Mouse (Mus musculus): ENCODE measurements around the gene Dpp6.
A peak's percentile ranks its signal among the peaks of the same experiment; 100 is the strongest.

The Dpp6 gene

DNA sequence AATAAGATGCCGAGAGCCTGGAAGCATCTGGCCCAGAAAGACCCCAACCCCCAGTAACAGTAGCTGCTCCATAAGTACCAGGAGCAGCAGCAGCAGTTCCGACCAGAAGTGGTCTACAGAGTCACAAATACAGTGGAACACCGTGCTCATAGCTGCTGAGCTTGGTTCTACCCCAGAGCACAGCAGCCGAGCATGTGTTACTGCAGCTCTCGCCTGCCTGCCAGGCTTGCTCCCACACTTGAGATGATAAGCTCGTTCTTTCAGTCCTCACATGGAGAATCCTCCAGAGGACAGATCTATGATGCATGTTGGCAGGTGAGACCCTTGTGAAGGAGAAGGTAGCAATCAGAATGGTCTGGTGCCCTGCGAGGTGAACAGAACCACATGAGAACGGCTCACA, 474.4 kb downstream of the Dpp6 start:
- no peak for DNase-seq (ENCODE audit: low spot score)

DNA sequence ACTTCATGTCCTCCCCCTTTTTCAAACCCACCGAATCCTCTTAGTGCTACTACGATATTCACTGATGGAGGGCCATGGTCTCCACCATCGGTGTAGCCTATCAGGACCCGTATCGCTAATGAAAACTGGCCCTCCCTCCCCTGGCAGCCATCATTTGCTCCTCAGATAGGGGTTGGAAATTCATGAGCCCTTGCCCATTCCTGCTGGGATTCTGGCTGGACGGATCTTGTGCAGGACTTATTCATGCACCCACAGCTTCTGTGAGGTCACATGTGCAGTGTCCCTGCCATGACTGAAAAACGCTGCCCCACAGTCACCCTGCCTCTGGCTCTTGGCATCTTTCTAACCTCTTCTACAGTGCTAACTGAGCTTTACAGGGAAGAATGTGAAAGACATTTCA, 475.2 kb downstream of the Dpp6 start:
- no peak for DNase-seq (ENCODE audit: low spot score)

DNA sequence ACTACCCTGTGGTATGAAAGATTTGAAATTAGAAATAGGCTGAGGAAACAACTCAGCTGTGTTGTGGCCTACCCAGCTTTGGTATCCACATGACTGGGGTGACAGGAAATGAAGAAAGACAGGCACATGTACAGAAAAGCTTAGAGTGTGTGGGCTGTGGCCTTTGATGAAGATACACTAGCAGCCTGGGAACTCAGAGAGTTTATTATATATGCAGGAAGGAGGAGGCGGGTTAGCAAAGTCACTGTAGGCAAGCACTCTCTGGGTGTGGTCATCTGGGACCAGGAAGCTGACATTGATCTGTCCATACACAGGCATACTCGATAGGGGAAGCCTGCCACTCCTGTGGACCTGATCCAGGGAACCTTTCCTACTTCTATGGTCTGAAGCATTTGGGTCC, 487.1 kb downstream of the Dpp6 start:
- peak; percentile 76 for DNase-seq (ENCODE audit: low spot score)

DNA sequence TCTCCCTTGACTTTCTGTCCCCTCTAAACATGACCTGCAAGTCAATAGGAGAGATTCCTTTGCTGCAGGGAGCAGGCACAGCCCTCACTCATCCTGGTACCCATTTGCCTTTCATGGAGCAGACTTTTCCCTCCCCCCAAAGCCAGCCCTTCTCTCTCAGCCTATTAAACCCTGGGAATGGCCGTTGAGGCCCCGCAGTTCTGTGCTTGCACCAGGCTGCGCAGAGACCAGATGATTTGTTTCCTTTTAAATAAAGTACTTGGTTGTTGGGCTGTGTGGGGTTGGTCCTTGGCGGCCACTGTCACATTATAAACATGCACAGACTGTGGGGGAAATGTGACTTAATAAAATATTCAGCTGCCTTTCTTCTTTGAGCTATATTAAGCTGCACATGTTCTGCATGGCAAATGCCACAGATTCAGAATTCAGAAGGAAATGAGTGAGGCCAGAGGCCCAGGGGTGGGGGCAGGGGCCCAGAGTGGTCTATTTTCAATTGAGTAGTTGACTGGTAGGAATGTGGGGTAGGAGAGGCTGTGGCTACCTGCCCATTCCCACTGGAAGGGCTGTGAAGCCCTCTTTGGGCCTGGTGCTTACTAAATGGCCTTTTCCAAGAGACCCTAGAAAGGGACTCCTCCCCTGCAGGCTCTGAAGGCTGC, 489.6 kb downstream of the Dpp6 start:
- no peak for DNase-seq (ENCODE audit: low spot score)

DNA sequence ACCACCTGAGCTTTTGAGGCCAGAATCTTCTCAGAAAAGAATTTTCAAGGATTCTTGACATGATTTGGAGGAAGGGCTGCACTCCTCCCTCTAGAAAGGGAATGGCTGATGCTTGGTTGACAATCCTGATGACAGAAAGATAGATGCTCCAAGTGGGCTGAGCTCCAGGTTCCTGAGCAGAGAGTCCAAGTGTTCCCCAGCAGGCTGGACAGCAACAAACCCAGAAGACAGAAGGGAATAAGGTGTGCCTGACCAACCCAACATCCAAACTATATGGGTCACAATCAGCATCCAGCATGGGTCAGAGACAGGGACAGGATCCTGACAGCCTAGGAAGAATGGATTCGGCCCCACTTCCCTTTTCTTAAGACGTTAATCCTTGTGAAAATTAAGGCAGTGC, 493.2 kb downstream of the Dpp6 start:
- no peak for DNase-seq (ENCODE audit: low spot score)

DNA sequence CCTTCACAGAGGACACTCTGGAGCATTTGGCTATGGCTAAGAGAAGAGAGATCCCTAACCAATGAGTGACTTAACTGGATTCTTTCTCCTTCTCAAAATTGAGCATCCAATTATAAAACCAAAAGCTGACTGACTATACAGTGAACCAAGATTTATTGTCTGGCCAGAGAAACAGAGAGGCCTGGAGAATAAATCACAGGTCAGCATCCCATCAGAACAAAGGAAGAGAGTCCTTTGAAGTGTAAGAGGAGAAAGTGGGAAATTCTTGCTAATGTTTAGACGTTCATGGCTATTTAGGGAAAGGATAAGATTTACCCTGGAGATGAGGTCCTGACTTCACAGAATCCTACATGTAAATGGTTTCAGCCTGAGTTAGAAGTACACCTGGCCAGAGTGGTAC, 499.7 kb downstream of the Dpp6 start:
- no peak for DNase-seq (ENCODE audit: low spot score)

DNA sequence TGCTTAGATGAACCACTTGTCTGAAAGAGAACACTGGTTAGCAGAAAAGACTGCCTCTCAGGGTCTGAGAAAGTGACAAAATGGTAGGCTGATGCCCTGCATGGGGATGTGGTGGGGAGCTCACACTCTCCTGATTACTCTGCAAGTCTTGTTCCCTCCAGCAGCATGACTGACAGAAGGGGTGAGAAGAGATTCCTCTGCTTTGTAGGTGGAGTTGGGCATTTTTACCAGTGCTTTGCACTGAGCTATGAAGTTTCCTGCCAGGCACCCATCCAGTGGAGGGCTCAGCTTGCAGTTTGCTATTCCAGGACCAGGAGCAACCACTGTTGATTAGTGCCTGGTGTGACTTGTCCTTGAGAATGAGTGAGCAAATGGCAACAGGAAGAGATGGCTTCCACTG, 500.3 kb downstream of the Dpp6 start:
- DNase-seq (ENCODE audit: low spot score), result no peak

DNA sequence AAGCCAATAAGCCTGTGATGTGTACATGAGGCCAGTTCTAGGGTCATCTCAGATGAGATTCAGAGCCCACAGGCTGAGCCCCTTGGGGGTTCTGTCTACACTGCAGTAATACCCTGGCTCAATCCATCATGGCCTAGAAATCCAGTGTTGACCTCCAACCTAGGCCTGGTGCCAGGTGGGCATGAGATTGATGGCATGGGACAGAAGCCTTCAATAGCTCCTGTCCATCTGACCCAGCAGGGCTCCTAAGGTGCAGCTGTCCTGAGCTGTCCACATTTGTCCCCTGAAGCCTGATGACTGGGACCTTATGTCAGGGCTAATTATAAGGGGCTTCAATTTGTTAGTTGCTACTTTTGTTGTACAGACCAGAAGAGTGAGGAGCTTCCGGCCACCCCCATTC, 500.8 kb downstream of the Dpp6 start:
- no peak for DNase-seq (ENCODE audit: low spot score)

DNA sequence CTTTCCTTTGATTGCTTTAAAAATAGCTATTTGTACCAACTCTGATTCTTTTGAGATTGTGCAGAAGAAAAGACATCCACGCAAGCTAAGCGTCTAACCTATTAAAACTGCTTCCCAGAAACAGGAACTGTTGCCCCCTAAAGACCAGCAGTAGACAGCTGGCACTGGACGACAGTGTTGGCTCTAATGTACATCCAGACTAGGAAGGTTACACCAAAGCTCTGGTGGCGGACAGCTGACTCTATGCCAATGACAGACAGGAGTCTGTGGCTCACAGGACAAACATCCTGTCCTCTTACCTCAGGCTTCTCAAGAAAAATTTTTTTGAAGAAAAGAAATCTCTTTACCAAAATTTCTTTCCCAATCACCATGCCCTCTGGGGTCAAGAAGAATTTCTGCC, 502.7 kb downstream of the Dpp6 start:
- DNase-seq (ENCODE audit: low spot score), result no peak

DNA sequence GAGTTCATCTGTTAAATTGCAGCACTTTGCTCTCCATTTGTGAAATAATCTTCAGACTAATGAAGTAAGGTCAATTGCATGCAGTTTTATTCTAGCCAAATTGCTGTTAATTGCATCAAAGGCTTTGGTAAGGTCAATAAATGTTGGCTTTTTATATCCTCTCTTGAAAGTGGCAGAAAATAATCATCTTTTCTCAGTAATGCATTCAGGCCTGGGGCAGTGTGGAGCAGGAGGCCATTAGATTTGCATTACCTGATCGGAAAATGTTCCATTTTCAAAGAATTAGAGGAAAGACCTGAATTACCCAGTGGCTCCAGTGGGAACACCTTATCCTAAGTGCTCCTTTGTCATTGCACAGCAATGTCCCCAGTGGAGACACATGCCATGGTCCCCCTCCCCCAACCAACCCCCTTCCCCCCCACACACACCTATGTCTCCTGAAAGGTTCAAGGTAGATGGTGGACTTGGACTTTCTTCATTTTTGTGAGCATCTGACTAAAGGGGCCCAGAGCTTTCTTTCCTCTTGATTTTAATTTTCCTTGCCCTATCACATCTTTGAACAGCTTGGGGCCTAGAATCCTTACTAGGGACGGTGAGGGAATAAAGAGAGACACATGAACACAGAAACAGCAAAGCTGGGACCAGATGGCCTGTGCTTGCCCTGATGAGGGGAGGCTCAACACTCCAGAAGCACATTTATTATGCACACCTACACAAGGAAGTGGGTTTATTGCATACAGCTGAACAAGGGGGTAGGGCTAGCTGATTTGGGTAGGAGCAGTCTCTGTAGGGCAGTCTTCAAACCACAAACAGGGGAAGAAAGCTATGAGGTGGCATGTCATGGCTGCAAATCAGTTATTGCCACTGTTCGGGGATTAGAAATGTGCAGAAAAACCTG, 506.1 kb downstream of the Dpp6 start:
- DNase-seq (ENCODE audit: low spot score), result no peak

DNA sequence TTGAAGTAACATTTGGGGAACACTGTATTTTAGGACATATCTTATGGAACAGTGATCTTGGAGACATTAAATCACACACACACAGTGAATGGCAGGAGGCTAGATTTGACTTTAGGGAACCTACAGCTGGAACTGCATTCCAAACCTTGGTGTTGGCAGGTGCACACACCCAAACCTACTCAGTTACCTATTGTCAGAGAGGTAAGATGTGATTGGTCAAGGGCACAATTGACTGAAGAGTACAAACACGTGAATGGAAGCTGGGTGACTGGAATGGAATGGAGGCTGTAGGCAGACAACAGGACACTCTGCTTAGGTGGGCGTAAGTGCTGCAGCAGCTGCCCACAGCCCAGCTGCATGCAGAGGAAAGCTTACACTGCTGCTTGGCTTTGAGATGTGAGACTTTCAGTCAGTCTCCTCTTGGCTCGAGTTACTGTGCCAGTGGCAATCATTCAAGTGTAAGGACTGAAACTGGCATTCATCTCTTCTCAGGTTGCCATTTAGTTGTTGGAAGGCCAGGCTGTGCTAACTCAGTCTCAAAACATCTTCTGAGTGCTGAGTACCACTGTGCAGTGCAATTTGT, 507.4 kb downstream of the Dpp6 start:
- no peak for DNase-seq (ENCODE audit: low spot score)

DNA sequence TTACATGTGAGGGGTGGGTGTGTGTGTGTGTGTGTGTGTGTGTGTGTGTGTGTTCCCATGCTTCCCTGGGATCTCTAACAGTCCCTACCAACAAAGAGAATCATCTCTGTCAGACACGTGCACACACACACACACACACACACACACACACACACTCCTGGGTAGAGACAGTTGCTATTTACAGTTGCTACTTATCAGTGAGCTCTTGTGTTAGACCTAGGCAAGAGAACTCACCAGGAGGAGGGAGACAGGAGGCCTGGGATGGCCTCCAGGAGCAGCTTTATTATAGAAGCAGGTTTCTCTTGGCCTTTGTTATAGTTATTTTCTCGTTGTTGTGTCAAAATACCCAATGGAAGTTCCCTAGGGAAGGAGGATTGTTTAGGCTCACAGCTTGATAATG, 519.7 kb downstream of the Dpp6 start:
- DNase-seq (ENCODE audit: low spot score), result no peak

DNA sequence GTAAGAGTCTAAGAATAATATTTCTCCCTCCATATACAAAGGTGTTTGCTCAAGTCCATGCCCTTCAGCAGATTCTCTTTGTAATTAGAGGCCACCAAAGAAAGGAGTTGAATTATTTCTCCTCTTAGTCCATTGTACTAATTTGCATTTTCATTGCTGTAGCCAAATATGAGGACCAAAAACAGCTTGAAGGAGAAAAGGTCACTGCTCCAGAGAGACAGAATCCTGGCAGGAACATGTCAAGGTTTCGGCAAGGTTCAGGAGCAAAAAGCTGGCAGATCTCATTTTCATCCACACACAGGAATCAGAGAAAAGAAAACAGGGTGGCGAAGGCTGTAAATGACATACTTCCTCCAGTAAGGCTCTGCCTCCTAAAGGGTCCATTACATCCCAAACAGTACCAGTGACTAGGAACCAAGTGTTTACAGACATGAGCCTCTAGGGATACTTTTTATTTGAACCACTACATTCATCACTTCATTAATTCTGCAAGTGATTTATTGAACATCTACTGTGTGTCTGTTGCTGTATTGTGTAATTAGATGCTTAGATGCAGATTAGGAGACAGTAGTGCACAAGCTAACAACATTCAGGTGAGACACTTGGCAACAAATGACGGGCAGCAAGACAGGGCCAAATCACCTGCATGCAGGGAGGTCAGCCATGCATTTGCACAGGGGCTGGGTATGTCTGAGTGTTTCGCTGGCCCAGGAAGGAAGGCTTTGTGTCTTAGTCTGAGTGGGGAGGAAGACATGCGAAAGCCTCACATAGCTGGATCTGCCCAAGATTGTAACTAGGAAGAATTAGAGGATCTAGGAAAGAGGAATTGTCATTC, 522.4 kb downstream of the Dpp6 start:
- no peak for DNase-seq (ENCODE audit: low spot score)

DNA sequence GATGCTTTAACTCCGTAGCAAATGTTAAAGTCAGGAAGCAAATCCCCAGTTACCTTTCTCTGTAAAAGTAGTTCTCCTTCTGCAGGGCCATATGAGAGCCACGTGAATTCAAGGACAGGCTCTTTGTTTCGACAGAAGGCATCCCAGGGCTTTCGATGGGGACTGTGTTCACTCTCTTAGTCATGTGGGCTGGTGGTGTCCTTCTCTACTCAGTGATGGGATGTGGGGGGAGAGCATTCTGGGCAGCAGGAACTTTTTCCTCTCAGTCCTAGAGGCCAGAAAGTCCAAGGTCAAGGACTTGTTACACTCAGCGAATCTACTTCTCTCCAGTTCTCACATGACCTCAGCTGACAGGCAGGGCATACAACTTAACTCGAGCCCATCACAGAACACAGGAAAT, 525.3 kb downstream of the Dpp6 start:
- DNase-seq (ENCODE audit: low spot score), result no peak

DNA sequence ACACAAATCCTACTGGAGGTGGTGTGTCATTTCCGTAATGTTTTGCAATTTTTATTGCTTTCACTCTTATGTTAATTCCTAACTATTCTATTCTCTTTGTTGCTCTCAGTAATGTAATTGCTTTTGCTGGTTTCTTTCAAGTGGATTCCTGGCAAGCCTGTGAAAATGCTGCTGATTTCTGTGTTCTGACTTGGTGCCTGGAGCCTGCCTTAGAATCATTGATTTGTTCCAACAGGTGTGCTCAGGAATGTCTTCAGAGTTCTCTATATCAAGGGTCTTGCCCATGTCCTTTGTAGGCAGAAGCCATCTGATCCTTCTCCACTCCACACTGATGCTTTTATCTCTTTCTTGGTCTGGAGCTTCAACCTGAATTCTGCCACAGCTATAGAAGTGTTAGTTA, 526.6 kb downstream of the Dpp6 start:
- DNase-seq (ENCODE audit: low spot score), result no peak

DNA sequence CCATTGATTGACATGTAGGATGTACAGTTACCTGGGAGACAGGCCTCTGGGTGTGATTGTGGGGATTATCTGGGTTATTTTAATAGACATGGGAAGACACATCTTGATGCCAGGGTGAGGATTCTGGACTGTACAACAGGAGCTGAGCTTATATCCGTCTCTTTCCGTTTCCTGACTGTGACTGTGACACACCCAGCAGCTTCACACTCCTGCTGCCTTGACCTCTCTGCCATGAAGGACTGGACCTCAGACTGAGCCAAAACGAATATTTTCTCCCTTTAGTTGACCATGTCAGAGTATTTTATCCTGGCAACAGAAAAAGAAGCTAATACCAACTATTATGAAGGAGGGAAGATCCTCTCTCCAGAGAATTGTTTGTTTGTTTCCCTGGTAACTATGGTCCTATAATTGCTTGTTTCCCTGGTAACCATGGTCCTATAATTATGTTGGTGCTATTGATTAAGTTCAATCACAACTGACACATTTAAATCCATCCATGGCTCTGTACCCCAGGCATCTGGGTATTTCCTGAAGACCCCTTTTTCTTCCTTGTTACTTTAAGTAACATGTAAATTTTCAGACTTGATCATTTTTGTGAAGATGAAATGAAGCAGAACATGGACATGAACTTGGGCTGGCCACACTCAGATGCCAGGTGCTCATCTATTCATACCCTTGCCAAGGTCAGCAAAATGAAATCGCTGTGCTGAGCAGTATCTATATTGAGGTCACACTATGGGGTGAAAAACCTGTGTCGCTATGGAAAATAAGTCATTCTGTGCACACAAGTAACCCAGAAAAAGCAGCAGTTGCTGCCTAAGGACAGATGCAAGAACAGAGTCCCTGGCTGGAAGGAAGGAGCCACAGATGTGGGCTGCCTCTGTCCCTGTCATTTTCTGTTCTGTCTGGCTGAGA, 531.4 kb downstream of the Dpp6 start:
- DNase-seq (ENCODE audit: low spot score), result no peak

DNA sequence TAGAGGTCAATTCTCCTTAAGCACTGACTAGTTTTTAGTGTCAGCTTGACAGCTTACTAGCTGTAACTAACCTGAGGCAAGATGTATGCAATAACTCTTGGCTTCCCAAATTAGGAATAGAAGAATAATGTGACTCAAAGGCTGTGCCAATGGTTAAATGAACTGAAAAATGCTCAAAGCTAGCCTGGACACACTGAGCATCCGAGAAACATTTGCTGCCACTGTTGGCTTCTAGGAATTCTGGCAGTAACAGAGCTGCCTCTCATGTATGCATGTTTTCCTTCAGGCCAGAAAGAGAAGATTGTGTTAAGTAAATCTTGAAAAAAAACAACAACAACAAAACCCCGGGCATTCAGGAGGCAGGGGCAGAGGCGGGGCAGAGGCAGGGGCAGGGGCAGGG, 540.6 kb downstream of the Dpp6 start:
- no peak for DNase-seq (ENCODE audit: low spot score)

DNA sequence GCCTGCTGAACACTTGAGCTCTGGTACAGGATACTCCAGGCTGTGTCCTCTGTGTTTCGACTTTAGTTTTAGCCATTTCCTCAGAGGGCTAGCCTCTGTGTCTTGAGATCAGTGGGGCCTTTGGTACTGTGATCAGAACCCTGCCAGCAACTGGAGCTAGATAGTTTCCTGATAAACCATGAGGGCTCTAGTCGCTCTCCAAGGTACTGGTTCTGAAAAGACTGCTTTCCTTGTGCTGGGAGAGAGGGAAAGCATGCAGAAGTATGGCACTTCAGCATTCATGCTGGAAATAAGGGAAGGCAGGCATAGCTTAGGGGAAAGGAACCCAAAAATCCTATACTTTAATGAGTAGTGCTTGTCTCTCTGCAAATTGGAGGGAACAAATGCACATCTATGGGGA, 548.9 kb downstream of the Dpp6 start:
- no peak for DNase-seq (ENCODE audit: low spot score)

DNA sequence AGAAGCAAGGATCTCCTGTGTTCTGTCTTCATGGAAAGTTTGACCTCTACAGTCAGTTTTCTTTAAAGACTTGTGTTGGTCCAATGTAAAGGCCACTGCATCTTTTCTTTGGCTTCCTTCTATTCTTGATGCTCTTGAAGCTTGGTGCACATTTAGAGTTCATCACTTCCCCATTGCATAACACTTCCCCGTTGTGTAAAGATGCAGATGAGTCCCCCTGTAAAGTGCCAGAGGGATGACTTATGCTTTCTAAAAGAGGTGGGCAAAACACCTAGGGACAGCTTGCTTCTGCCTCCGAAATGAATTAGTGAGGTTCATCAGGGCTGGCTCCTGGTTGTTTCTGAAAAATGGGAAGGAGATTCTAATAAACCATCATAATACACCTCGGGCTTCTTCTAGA, 553.8 kb downstream of the Dpp6 start:
- DNase-seq (ENCODE audit: low spot score), result no peak

DNA sequence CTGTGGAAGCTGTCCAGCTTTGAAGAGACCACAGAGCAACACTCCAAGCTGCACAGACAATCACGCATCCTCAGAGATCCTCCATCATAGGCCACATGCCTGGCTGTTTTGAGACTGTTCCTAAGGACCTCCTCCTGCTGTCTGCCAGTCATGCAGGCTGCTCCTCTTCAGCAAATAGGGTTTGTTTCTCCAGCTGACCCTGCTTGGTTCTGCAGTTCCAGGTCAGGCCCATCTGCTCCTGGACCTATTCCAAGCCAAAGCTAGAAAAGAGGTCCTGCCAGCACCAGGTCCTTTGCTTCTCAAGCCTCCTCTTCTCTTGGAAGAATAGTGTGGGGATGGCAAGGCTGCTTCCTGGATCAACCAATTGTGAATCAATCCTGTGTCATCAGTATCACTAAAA, 556.9 kb downstream of the Dpp6 start:
- DNase-seq (ENCODE audit: low spot score), result no peak

DNA sequence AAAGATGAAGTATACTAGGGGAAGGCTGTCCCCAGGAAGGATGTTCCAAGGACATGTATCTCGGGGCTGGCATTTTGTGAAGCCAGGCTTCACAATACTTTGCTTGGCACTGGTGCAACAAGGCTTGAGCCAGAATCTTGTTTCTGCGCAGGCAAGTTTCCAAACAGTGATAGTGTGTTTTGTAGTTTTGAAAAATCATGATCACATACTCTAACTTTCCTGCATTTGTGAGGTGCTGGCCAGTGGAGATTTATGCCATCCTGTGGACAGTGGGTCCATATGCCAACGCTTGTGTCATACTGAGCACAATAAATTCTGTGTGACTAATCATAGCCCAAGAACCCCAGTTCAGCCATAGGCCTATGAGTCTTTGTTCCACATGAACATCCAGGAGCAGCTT, 558.8 kb downstream of the Dpp6 start:
- no peak for DNase-seq (ENCODE audit: low spot score)
